Mouse (Mus musculus): ENCODE results near the gene Pdcd1lg2.

Gene Pdcd1lg2

DNA sequence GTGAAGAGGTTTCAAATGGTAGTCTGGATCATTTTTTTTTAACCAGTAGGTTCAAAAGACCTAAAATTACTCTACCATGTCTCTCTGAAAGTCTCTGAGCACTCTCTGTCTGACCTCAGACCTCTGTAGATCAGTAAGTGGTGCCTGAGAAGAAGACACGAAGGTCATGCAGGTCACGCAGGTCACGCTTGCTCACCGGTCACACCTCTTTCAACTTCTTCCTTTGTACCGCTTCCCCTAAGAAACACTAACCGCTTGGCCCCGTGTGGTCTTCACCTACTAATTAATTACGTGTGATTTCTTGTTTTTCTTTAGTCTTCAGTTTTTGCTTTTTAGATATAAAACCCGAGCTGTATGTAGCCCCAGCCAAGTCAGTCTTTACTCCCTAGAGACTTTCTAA is 80.7 kb downstream of the Pdcd1lg2 start:
- in situ Hi-C loops (cut with MboI; ENCODE audit: low sequenced_read_pairs) = no loop called here

DNA sequence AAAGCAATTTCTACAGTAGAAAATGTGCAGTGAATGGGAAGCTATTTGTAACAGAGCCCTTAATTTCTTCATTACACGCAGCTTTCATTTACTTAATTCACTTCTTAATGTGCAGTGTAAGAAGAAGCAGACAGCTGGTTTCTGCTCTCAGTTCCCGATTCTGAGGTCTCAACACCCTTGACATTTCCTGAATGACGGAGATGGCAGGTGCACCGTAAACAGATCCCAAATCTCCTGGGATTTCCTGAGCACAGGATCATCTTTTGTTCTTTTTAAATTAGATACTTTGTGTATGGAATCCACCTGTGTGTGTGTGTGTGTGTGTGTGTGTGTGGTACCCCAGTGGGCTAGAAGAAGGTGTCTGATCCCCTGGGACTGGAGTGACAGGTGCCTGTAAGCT is 83.7 kb downstream of the Pdcd1lg2 start:
- in situ Hi-C loops (cut with MboI; ENCODE audit: low sequenced_read_pairs) = no loop called here

DNA sequence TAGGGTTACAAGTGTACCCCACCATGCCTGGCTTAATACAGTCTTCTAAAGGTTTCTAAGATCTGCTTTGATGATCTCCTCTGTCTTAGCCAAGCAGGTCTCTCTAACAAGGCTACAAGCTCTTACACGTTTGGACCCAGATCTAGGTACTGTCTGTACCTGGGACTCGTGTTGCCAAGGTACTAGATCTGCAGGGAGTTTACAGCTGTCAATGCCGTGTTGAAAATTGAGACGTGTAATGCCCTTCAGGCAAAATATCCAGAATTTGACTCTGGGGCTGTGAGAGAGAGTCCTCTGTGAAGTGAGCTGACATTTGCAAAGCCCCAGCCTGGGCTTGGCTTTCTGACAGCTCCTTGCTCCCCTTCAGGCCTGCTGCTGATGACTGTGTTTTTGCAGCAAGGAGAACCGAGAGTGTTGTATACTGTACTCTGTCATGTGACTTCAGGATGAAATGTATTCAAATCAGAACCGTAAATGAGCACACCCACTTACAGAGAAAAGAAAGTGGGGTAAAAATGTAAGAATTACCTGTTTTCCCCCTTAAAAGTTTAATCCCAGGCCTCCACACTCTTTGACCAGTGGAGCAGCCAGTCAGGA is 85.4 kb downstream of the Pdcd1lg2 start:
- in situ Hi-C loops (cut with MboI; ENCODE audit: low sequenced_read_pairs) = no loop called here

DNA sequence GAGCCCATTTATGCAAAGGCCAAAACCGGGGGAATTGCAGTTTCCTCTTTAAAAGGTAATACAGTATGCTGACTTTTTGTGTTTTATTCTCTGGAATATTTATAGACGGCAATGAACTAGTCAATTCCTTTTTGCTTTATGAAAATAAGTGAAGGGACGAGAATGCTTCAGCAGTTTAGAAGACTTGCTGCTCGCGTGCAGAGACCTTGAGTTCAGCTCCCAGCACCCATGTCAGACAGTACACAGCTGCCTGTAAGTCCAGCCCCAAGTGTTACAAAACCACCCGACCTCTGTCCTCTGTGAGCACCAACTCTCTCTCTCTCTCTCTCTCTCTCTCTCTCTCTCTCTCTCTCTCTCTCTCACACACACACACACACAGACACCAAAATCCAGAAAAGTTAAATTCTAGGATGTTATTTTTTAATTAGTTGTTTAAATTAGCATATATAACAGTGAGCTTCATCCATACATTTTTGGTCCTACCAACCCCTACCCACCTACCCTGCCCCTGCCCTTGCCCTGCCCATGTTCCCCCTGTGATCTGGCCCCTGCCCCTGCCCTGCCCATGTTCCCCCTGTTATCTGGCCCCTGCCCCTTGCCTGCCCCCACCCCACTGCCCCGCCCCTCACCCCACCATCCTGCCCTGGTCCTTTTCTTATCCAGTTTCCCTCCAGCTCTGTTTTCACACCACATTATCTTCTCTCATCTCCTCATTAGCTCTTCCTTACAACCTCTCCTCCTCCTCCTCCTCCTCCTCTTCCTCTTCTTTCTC is 86.3 kb downstream of the Pdcd1lg2 start:
- in situ Hi-C loops (cut with MboI; ENCODE audit: low sequenced_read_pairs) = no loop called here

- in situ Hi-C loops (cut with MboI; ENCODE audit: low sequenced_read_pairs) = no loop called here
Measured at GRCm38 (mm10) chr19:29497874-29498273, 87.2 kb downstream of the Pdcd1lg2 start.

DNA sequence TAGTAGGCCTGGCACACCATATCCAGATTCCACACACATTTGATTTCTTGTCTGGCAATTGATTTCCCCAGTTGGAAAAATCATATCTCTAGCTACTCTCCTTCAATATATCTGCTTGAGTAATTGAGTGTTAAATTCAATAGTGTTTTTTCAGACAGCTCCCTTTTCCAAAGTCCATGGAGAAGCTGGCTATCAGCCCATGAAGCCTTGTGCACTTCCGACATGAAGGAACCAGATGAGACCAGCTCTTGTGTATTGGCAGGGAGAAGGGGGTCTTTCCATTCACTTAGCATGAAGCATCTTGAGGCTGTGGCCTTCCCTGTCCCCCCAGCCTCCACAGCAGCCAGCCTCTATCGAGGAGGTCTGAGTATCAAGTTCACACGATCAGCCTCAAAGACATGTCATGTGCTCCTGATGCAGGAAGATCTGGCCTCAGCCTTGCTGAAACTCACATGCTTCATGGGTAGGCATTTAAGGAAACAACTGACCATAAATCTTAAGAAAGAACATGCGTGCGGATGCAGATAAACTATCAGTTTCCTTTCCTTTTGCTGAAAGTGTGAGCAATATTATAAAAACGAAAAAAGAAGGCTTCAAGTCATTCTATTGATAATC is 88.2 kb downstream of the Pdcd1lg2 start:
- in situ Hi-C loops (cut with MboI; ENCODE audit: low sequenced_read_pairs) = no loop called here

DNA sequence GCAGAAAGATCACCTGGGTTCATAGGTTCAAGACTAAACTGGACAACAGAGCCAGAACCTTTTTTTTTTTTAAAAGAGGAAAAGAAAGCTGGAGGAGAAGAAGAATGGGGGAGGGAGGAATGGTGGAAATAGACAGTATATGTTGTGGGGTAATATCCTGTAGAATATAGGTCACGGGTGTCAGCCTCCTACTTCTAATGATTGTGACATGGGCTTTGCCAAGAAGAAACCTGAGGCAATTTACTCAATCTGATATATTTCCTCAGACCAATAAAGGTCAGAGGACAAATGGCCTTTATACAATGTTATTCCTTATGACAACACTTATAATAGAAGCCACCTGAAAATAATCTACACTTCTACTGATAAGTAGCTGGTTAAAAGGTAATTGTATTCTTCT is 89.6 kb downstream of the Pdcd1lg2 start:
- in situ Hi-C loops (cut with MboI; ENCODE audit: low sequenced_read_pairs) = loop anchor here (25.0 kb wide), 1 partner anchor 438 kb away; no protein-coding TSS in a partner anchor

DNA sequence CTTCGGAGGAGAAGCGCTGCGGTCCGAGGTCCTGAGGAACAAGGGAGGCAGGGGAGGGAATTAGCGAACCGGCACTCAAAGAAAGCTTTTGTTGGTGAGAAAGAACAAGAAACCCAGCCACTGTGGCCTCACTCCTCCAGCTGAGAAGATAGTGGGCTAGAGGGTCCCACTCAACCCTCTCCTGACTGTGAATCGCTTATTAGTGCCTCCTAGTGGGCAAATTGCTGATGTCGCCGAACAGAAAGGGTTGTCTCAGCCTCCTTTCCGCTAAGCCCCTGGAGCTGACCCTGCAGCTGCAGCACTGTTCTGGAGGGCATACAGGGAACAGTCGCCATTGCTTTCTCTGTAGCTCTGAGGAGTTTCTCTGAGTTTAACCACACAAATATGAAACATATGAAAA is 90.4 kb downstream of the Pdcd1lg2 start:
- in situ Hi-C loops (cut with MboI; ENCODE audit: low sequenced_read_pairs) = loop anchor here (25.0 kb wide), 1 partner anchor 439 kb away; no protein-coding TSS in a partner anchor

DNA sequence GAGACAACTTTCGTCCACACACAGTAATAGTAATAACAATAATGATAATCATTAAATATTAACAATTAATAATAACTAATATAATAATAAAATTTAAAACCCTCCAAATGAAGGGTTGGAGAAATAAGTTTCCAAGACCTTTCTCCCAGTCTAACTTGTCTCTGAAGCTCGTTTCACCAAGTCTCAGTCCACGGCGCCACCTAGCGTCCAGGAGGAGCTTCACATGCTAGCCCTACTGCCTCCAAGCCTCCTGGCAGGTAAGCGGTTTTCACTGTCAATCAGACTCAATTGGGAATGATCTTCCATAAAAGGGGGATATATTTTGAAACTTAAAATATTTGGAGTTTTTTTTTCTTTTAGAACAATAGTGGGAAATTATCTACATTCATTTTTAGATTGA is 90.8 kb downstream of the Pdcd1lg2 start:
- in situ Hi-C loops (cut with MboI; ENCODE audit: low sequenced_read_pairs) = loop anchor here (25.0 kb wide), 1 partner anchor 439 kb away; no protein-coding TSS in a partner anchor

DNA sequence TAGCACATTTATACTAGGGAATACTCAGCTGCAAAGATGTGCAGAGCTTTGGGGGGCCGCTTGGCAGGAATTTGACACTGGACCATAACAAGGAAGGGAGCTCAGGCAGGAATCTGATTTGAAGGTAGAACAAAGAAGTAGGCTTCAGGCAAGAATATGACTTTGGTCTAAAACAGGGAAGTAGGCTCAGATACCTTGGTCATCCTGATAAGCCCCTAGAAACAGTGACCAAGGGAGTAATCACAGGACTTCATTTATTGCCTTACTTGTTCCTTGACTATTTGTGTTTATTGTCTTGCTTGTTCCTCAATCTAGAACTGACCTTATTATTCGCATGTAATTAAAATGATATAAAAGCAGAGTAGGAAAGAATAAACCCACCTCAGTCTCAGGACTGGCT is 93.4 kb downstream of the Pdcd1lg2 start:
- in situ Hi-C loops (cut with MboI; ENCODE audit: low sequenced_read_pairs) = loop anchor here (25.0 kb wide), 1 partner anchor 442 kb away; no protein-coding TSS in a partner anchor

DNA sequence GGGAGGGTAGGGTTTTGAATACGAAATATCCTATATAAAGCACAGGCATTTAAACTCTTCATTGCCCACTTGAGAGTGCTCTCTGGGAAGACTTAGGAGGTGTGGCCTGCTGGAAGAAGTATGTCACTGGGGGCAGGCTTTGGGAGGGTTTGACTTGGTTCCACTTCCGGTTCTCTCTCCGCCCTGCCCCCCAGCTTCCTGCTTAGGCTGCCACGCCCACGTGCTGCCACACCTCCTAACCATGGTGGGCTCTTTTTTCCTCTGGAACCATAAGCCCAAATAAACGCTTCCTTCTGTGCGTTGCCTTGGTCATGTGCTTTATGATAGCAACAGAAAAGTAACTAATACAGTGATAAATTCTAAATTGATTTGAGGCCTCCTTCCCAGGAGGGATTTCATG is 94.9 kb downstream of the Pdcd1lg2 start:
- in situ Hi-C loops (cut with MboI; ENCODE audit: low sequenced_read_pairs) = loop anchor here (25.0 kb wide), 1 partner anchor 443 kb away; no protein-coding TSS in a partner anchor

DNA sequence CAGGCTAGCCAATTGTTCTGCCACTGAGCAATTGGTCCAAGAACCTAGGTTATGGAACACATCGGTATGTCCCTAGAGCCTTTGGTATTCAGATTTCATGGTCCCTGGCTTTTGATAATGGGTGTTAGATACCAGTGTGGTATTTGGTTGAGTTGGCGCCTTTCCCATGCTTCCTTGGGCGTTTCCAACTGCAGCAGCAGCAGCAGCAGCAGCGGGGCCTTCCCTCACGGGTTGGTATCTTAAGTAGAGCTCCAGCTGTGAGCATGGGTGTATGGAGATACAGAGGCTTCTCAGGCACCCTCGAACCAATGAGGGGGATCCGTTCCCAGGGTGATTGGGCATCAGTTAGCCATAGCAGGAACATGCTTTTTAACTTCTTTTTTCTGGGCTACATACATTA is 97.5 kb downstream of the Pdcd1lg2 start:
- in situ Hi-C loops (cut with MboI; ENCODE audit: low sequenced_read_pairs) = loop anchor here (25.0 kb wide), 1 partner anchor 446 kb away; no protein-coding TSS in a partner anchor

GRCm38 (mm10) chr19:29509857-29510256 is 99.1 kb downstream of the Pdcd1lg2 start:
- in situ Hi-C loops (cut with MboI; ENCODE audit: low sequenced_read_pairs) = loop anchor here (25.0 kb wide), 1 partner anchor 448 kb away; no protein-coding TSS in a partner anchor

DNA sequence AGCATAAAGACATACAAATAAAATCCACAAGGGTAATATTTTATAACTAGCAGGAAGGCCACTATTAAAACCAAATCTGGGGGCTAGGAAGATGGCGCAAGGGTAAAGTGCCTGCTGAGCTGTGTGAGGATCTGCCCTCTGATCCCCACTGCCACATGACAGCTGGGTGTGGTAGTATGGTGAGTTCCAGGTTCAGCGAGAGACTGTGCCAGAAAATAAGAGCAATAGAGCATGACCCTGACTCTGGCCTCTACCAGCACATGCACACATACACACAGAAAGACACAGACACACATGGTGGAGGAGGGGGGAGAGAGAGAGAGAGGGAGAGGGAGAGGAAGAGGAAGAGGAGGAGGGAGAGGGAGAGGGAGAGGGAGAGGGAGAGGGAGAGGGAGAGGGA is 101.1 kb downstream of the Pdcd1lg2 start:
- in situ Hi-C loops (cut with MboI; ENCODE audit: low sequenced_read_pairs) = loop anchor here (25.0 kb wide), 1 partner anchor 450 kb away; no protein-coding TSS in a partner anchor

- in situ Hi-C loops (cut with MboI; ENCODE audit: low sequenced_read_pairs) = loop anchor here (25.0 kb wide), 1 partner anchor 451 kb away; no protein-coding TSS in a partner anchor
Measured at GRCm38 (mm10) chr19:29513111-29513766, 102.5 kb downstream of the Pdcd1lg2 start.

DNA sequence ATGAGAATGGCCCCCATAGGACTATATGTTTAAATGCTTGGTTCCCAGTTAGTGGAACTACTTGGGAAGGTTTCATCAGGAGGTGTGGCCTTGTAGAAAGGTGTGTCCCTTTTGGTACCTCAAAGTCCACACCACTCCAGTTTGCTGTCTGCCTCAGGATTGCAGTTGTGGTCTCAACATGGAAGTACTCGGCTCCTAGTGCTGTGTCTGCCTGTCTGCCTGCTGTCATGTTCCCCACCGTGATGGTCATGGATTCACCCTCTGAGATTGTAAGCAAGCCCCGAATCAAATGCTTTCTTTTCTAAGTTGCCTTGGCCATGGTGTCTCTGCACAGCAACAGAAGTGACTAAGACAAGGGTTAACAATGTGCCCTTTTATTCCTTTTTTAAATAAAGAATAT is 103.4 kb downstream of the Pdcd1lg2 start:
- in situ Hi-C loops (cut with MboI; ENCODE audit: low sequenced_read_pairs) = loop anchor here (25.0 kb wide), 1 partner anchor 452 kb away; no protein-coding TSS in a partner anchor

- in situ Hi-C loops (cut with MboI; ENCODE audit: low sequenced_read_pairs) = loop anchor here (25.0 kb wide), 1 partner anchor 453 kb away; no protein-coding TSS in a partner anchor
Measured at GRCm38 (mm10) chr19:29515386-29515785, 104.7 kb downstream of the Pdcd1lg2 start.

GRCm38 (mm10) chr19:29515991-29516390 is 105.3 kb downstream of the Pdcd1lg2 start:
- in situ Hi-C loops (cut with MboI; ENCODE audit: low sequenced_read_pairs) = loop anchor here (25.0 kb wide), 1 partner anchor 454 kb away; no protein-coding TSS in a partner anchor

GRCm38 (mm10) chr19:29518409-29518808 is 107.7 kb downstream of the Pdcd1lg2 start:
- in situ Hi-C loops (cut with MboI; ENCODE audit: low sequenced_read_pairs) = loop anchor here (25.0 kb wide), 1 partner anchor 456 kb away; no protein-coding TSS in a partner anchor

GRCm38 (mm10) chr19:29518922-29519321 is 108.2 kb downstream of the Pdcd1lg2 start:
- in situ Hi-C loops (cut with MboI; ENCODE audit: low sequenced_read_pairs) = loop anchor here (25.0 kb wide), 1 partner anchor 457 kb away; no protein-coding TSS in a partner anchor
